Mouse (Mus musculus) lung, adult 2 months (tissue): ENCODE results near the gene Trappc11.

ENCODE experiments used
- CTCF ChIP-seq: fragments of 200-500 bp; IDR thresholded peaks from 2 replicates; pipeline ENCODE4 v1.5.1; 2011; ENCODE audit warnings: mild to moderate bottlenecking, low read length, control low read depth; ENCODE audit not compliant: insufficient read depth
- POLR2A ChIP-seq: fragments of 200-500 bp; IDR thresholded peaks from 2 replicates; pipeline ENCODE4 v1.6.1; 2011; ENCODE audit warnings: low read depth, mild to moderate bottlenecking, control low read depth, low read length, borderline replicate concordance; ENCODE audit errors: extremely low read depth

- TF ChIP-seq CTCF (no peak), POLR2A (peak; percentile 67; the same call in 1 of the 2 replicates)
Measured at GRCm38 (mm10) chr8:47533344-47534125, at the start of gene Trappc11, which contains the start of gene Rwdd4a.
